Mouse (Mus musculus): Measurements from ENCODE around the gene Rpl28. TPM values are rescaled to one million over a fixed set of nuclear protein-coding genes. Genes with fewer than 3 reads are reported as not detected.

Rpl28 gene
- 100 to 1,000 TPM; 484 to 532 TPM for total RNA-seq (2021)

GRCm38 (mm10) chr7:4792278-4793212 lies at the start of gene Rpl28:
TSS of gene Rpl28 (plus strand) at chr7:4792874.
- intact Hi-C loops (cut with DNase I) = loop anchor here (2.0 to 5.0 kb wide), 2 partner anchors 52 to 85 kb away; partner anchors contain the start of gene Kmt5c
- peak; percentile 95 to 97 for DNase-seq (ENCODE audit: extremely low spot score in 1 of 2, low spot score in 2 of 2)

DNA sequence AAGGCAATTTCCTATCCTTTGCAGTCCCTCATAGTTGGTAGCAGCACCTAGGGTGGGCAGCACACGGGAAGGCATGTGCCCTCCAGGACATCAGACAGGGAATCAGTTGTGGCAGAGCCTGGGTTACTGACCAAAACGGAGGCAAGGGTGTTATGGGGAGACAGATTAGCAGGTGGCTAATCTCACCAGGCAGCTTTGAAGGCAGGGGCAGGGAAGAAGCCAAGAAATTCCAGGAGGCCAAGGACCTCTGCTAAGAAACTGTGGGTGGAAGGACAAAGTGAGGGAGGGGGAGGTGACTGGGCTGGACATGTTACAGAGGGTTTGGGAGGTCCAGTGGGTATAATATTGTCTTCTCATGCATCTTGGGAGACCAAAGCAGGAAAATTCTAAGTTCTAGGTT lies 49.3 kb upstream of the Rpl28 start:
- intact Hi-C loops (cut with DNase I) = no loop called here
- DNase-seq (ENCODE audit: extremely low spot score in 1 of 2, low spot score in 2 of 2) = no peak

DNA sequence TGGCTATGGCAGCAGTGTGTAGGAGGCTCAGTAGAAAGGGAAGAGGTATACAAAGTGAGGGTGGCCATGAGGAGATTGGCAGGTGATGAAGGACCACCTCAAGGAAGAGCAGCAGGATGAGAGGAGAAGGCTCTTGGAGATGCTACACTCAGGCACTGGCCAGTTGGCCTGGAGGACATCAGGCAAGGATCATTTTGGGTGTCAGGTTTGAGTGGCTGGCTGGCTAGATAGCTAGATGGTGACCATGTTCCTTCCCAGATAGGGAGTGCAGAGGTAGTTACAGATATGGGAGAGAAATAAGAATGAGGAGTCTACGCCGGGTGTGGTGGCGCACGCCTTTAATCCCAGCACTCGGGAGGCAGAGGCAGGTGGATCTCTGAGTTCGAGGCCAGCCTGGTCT lies 47.8 kb upstream of the Rpl28 start:
- no peak for DNase-seq (ENCODE audit: extremely low spot score in 1 of 2, low spot score in 2 of 2)
- intact Hi-C loops (cut with DNase I) = no loop called here

DNA sequence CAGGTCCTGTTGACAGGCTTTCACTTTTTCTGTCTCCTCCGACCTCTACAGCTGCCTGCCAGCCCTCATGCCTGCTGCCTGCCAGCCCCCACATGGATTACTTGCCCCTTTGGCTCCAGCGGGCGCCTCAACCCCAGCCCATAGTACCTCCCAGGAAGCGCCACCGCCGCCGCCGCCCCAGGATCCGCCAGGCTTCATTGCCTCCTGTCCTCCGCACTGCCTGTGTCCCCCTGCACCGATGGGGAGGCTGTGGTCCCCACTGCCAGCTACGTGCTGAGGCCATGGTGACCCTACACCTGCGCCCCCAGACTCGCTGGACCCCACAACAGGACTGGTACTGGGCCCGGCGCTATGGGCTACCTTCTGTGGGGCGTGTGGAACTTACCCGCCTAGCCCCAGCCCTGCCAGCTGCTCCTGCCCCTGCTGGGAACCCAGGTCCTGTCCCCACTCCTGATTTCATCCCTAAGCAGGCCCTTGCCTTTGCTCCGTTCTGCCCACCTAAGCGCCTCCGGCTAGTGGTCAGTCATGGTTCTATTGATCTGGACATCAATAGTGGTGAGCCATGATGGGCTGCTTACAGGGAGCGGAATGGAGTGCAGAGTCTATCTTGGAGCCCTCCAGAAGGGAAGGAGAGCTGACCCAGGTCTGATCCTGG lies 46.2 kb upstream of the Rpl28 start:
- DNase-seq (ENCODE audit: extremely low spot score in 1 of 2, low spot score in 2 of 2) = no peak
- intact Hi-C loops (cut with DNase I) = no loop called here

- intact Hi-C loops (cut with DNase I) = no loop called here
- no peak for DNase-seq (ENCODE audit: extremely low spot score in 1 of 2, low spot score in 2 of 2)
Observed at GRCm38 (mm10) chr7:4747156-4747899, 45.3 kb upstream of the Rpl28 start.

DNA sequence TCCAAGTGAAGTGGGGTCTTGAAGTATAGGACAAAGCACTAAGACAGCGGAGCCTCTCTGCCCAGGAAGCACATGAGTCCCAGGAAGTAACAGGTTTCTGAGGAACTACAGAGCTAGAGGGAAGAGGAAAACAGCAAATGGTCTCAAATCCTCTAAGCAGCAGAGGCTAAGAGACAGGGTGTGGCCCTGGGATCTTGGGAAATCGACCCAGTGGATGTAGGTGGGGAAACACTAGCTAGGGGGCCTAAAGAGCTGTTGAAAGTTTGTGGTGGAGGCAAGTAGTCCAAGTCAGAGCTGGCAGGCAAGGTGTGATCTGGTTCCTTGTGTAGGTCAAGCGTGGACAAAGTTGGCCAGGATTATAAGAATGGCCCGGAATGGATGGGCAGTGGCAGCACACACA lies 44.4 kb upstream of the Rpl28 start:
- intact Hi-C loops (cut with DNase I) = no loop called here
- no peak for DNase-seq (ENCODE audit: extremely low spot score in 1 of 2, low spot score in 2 of 2)

DNA sequence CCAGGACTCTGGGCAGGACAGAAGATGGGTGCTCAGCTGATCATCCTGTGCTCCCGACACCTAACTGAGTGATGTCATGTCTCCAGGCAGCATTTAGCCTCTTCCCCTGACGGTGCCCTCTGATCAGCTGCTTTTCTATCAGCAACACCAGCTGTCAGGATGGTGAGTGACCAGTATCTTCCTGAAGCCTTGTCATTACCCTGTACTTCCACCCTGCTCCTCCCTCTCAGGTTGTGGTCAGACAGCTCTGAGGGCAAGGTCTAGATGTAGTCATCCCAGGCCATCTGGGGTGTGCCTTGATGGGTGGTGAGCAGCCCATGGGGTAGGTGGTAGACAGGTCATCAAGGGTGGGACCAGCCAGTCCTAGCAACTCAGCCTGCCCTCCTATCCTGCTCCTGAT lies 43.5 kb upstream of the Rpl28 start:
- DNase-seq (ENCODE audit: extremely low spot score in 1 of 2, low spot score in 2 of 2) = no peak
- intact Hi-C loops (cut with DNase I) = no loop called here

DNA sequence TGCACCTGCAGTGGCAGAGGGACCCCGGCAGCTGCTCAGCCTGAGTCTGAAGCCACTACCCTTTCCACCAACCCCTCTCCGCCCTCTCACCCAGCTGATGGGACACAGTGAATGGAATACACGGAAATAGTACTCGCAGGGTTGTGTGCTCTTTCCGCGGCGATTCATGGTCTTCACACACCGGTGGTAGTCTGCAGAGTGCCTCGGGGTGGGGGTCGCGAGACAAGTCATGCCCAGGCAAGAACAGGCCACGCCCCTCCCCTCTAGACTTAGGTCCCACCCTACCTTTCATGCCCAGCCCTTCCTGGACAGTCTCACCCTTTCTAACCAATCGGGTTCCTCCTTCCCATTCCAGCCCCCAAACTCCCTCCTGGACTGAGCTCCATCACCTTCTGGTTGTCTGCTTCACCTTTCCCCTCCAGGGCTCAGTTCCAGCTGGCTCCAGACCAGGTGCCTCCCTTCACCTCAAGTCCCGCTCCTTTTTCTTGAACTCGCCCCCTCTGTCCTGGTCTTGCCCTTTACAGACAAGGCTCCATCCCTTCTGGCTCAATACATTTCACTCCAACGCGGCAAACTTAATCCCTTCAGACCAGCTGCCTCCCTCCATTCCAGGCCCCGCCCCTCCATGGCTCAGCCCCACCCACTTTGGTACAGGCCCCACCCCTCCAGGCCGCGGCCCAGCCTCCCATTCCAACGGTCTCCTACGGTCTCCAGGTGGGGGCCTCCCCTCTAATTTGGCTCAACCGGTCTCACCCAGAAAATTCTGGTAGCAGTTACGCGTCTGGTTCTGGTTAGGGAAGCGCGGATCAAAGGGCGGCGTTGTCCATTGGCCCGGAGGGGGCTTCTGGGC lies 40.5 kb upstream of the Rpl28 start:
- intact Hi-C loops (cut with DNase I) = no loop called here
- DNase-seq (ENCODE audit: extremely low spot score in 1 of 2, low spot score in 2 of 2) = peak in 1 of 2 experiments; percentile 63

DNA sequence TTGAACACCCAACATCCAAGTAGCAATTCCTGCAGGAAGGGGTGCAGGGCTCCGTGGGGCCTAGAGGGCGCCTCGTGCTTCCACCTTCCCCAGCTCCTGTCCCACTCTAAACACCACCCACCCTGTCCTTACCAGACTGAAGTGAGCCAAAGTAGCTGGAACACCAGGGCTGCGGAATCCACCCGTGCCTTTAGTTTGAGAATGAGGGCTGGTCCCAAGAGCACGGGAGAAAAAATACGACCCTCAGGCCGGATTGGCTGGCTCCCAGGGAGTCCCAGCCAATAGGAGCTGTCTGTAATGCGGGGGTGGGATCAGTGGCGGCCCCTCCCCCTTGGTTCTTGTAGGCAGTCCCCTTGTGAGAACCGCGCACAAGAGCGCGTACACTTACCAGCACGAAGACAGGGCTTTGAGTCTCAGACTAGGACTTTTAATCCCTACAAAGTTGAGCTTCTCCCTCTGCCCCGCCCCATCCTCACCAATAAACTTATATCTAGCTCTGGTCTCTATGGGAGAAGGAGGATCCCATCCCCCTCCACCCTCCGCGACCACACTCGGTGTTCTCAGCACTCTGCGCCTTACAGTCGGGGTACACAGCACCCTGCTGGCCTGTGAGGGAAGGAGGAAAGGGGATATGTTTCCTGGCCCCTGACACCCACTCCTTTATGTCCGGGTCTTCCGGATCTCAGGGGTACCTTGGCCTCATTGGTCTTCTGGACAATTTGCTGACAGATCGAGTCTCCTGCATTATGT lies 39.7 kb upstream of the Rpl28 start, which contains the start of gene Cox6b2:
Cox6b2 (minus strand) TSS at position 274 of the 750 bp plus-strand sequence.
- peak; percentile 69 to 93 for DNase-seq (ENCODE audit: extremely low spot score in 1 of 2, low spot score in 2 of 2)
- intact Hi-C loops (cut with DNase I) = no loop called here

GRCm38 (mm10) chr7:4759670-4760069 lies 33.0 kb upstream of the Rpl28 start:
- DNase-seq (ENCODE audit: extremely low spot score in 1 of 2, low spot score in 2 of 2) = no peak
- intact Hi-C loops (cut with DNase I) = no loop called here

- intact Hi-C loops (cut with DNase I) = no loop called here
- no peak for DNase-seq (ENCODE audit: extremely low spot score in 1 of 2, low spot score in 2 of 2)
Observed at GRCm38 (mm10) chr7:4764946-4765710, 27.5 kb upstream of the Rpl28 start.

DNA sequence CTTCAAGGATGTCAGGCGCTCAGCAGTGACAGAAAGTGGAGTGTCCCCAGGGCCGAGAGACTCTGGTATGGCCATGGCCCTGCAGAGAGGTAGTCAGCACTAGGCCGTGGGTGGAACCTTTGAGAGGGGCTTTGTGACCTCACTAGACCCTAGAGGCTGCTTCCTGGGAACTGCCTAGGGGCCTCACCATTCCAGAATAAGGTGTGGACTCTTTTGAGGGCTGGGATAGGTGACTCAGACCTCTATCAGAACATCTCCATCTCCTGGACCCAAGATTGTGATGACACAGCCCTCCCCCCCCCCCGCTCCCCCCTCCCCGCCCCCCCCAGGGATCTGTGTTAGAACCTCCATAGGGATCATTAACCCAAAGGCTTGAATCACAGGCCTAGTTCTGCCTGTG lies 21.5 kb upstream of the Rpl28 start, which contains the start of gene Fam71e2:
Fam71e2 (minus strand) TSS at position 101 of the 400 bp plus-strand sequence.
- intact Hi-C loops (cut with DNase I) = no loop called here
- DNase-seq (ENCODE audit: extremely low spot score in 1 of 2, low spot score in 2 of 2) = no peak

DNA sequence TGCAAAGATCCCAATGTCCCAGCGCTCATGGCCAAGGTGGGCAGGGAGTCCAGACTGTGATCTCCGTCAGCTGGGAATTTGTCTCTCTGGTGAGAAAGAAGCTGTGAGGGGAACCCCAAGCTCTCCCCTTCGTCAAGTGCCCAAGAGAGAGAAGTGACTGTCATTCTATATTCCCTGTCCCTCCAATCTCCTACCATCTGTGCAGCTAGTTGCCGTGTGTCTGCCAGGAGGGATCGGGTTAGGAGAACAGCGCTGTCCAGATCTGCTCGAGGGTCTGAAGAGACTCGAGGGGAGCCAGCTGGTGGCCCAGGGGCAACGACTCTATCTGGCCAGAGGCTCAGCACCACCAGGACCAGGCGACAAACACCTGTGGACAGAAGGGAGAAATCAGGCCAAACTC lies 16.5 kb upstream of the Rpl28 start:
- intact Hi-C loops (cut with DNase I) = no loop called here
- DNase-seq (ENCODE audit: extremely low spot score in 1 of 2, low spot score in 2 of 2) = no peak

GRCm38 (mm10) chr7:4776861-4777830 lies 15.5 kb upstream of the Rpl28 start:
- peak in 1 of 2 experiments; percentile 83 for DNase-seq (ENCODE audit: extremely low spot score in 1 of 2, low spot score in 2 of 2)
- intact Hi-C loops (cut with DNase I) = no loop called here

DNA sequence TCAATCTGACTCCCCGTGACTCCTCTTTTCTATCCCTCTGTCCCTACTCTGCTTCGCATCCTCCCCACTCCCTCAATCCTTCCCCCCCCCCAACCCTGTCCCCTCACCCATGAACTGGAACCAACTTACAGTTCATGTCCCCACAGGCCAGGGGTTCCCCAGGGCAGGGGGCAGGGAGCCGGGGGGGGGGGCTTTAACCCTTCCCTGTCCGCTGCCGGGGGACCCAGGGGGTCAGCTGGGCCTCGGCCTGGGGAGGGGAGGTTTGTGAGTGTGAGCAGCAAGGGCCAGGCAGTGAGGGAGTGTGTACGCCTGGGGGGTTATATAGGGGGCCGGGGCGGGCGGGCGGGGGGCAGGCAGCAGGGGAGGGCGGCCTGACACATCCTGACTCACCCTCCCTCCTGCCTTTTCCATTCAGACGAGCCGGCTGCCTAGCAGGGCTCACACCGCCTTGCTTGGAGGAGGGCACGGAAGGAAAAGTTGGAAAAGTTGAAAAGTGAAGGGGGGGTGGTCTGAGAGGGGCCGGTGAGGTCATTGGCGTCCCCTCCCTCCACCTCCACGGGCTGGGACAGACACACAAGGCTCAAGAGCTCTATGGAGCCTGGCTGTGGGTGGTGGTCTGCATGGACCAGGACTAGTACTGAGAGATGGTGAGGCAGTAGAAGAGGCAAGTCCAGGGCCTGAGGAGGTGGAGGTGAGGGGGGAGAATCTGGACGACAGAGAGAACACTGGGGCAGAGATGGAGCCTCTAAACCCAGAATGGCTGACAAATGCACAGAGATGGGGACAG lies 14.6 kb upstream of the Rpl28 start:
- DNase-seq (ENCODE audit: extremely low spot score in 1 of 2, low spot score in 2 of 2) = no peak
- intact Hi-C loops (cut with DNase I) = no loop called here
